Mouse (Mus musculus) bone marrow, adult 2 months (tissue): Measurements from ENCODE around the gene Tmprss11e.

Experiments
- CTCF ChIP-seq: fragments of 200-500 bp; IDR thresholded peaks from 2 replicates; pipeline ENCODE4 v1.5.1; 2011; ENCODE audit warnings: low read length, control low read depth; ENCODE audit not compliant: control insufficient read depth, insufficient read depth
- POLR2A ChIP-seq: fragments of 200-500 bp; IDR thresholded peaks from 2 replicates; pipeline ENCODE4 v1.6.1; 2011; ENCODE audit warnings: low read depth, mild to moderate bottlenecking, control low read depth, low read length, borderline replicate concordance; ENCODE audit not compliant: control insufficient read depth

DNA sequence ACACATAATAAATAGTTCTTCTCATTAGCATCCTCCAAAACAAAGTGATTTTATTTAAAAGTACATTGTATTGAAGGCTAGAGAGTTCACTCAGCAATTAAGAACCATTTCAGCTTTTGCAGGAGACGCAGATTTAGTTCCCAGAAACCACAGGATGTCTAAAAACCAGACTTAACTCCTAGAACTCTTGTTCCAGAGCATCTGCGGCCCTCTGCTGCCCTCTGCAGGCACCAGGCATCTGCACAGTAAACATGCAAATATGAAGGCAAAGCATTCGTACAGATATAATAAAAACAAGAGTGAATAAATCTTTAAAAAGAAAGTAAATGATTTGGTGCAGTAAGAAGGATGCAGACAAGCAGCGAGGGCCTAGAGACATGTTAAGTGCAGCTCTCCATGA lies 60.9 kb downstream of the Tmprss11e start:
- TF ChIP-seq CTCF (no peak), POLR2A (no peak)
